Mouse (Mus musculus): ENCODE results near the gene Cyp4f16.

- TF ChIP-seq CTCF (IDR thresholded peaks at IDR 0.05; ENCODE audit: borderline replicate concordance, insufficient read depth, low read depth, low read length) (no peak), POLR2A (IDR thresholded peaks at IDR 0.05; ENCODE audit: borderline replicate concordance, insufficient read depth, low read length) (no peak)
Observed at GRCm38 (mm10) chr17:32523895-32524294, 12.5 kb upstream of the Cyp4f16 start.

All from cerebellum, adult 2 months (tissue).